Mouse (Mus musculus) megakaryocyte-erythroid progenitor cell, adult 5-6 weeks (primary cell): Measurements from ENCODE around the gene Ccdc190. TPM values are rescaled to one million over a fixed set of nuclear protein-coding genes. Genes with fewer than 3 reads are reported as not detected.

ENCODE experiments used
- total RNA-seq, 2 experiments: library from RNA; stranded (forward) in 1 of 2; stranded (reverse) in 1 of 2; fragments of 200-1000, 215-1000 nt in 1 of 2; fragments of >200 nt in 1 of 2; fragmentation: Nextera tagmentation in 1 of 2; gene quantifications; 2 replicates each; pipeline ENCODE4 v1.2.3; 2014 to 2017

The Ccdc190 gene
- total RNA-seq, 2 experiments from 2014 or later: not detected

Other genes starting within 250 kb of the Ccdc190 start
- not detected in 2 replicates for gene Rgs4, start 181.0 kb upstream of the Ccdc190 start, total RNA-seq (2014; fragmentation: Nextera tagmentation)
- gene Rgs4, start 181.0 kb upstream of the Ccdc190 start, total RNA-seq (2017): not detected in 2 replicates
- 2.3 and 3.7 TPM in 2 replicates for gene Hsd17b7, start 40.6 kb downstream of the Ccdc190 start, total RNA-seq (2014; fragmentation: Nextera tagmentation)
- gene Hsd17b7, start 40.6 kb downstream of the Ccdc190 start, total RNA-seq (2017): 1.0 and 7.7 TPM in 2 replicates
- gene Ddr2, start 182.1 kb downstream of the Ccdc190 start, total RNA-seq (2014; fragmentation: Nextera tagmentation): not detected in 2 replicates
- not detected in 2 replicates for gene Ddr2, start 182.1 kb downstream of the Ccdc190 start, total RNA-seq (2017)
- 76.7 and 79.4 TPM in 2 replicates for gene Uap1, start 246.3 kb downstream of the Ccdc190 start, total RNA-seq (2014; fragmentation: Nextera tagmentation)
- gene Uap1, start 246.3 kb downstream of the Ccdc190 start, total RNA-seq (2017): 86.8 and 184 TPM in 2 replicates